Mouse (Mus musculus) kidney, embryonic 16.5 days (tissue): ENCODE data around the gene Mlec. TPM values are rescaled to one million over a fixed set of nuclear protein-coding genes. Genes with fewer than 3 reads are reported as not detected.

Source experiments
- polyA plus RNA-seq: library from polyadenylated mRNA; unstranded; fragments of >200 nt; fragmentation: Nextera tagmentation; extraction: Ambion mirVana; gene quantifications from 2 replicates; pipeline ENCODE4 v1.2.1, GENCODE M21; 2015

Gene Mlec
- polyA plus RNA-seq, 1 experiment from 2014 or later: 85.0 TPM

Other genes starting within 250 kb of the Mlec start
- 1.5 and 2.1 TPM in 2 replicates for gene Oasl1, start 234.9 kb downstream of the Mlec start, polyA plus RNA-seq
- gene 2210016L21Rik, start 216.0 kb downstream of the Mlec start, polyA plus RNA-seq: 55.7 and 63.3 TPM in 2 replicates
- 12.6 and 15.4 TPM in 2 replicates for gene Hnf1a, start 187.1 kb downstream of the Mlec start, polyA plus RNA-seq
- gene Sppl3, start 147.0 kb downstream of the Mlec start, polyA plus RNA-seq: 12.3 and 13.6 TPM in 2 replicates
- 28.2 and 34.7 TPM in 2 replicates for gene Gm10401, start 59.9 kb downstream of the Mlec start, polyA plus RNA-seq
- 98.1 and 106 TPM in 2 replicates for gene Acads, start 38.8 kb downstream of the Mlec start, polyA plus RNA-seq
- gene Unc119b, start 23.2 kb downstream of the Mlec start, polyA plus RNA-seq: 53.5 and 54.8 TPM in 2 replicates
- gene Cabp1, start 36.2 kb upstream of the Mlec start, polyA plus RNA-seq: 1.3 TPM in 2 replicates
- gene Pop5, start 77.7 kb upstream of the Mlec start, polyA plus RNA-seq: 129 and 135 TPM in 2 replicates
- gene Rnf10, start 114.7 kb upstream of the Mlec start, polyA plus RNA-seq: 122 and 134 TPM in 2 replicates
- 54.3 and 55.8 TPM in 2 replicates for gene Coq5, start 121.5 kb upstream of the Mlec start, polyA plus RNA-seq
- 1,559 and 1,634 TPM in 2 replicates for gene Dynll1, start 142.8 kb upstream of the Mlec start, polyA plus RNA-seq
- gene Srsf9, start 169.0 kb upstream of the Mlec start, polyA plus RNA-seq: 208 and 258 TPM in 2 replicates
- gene Gatc, start 183.0 kb upstream of the Mlec start, polyA plus RNA-seq: 25.2 and 32.0 TPM in 2 replicates
- 56.3 and 58.5 TPM in 2 replicates for gene Triap1, start 183.0 kb upstream of the Mlec start, polyA plus RNA-seq
- 1,046 and 1,071 TPM in 2 replicates for gene Cox6a1, start 190.8 kb upstream of the Mlec start, polyA plus RNA-seq